Mouse (Mus musculus): ENCODE results near the gene Gm4869.

GRCm38 (mm10) chr5:140445345-140445744 is at the start of gene Gm4869:
- TF ChIP-seq POLR2A (IDR thresholded peaks at IDR 0.05; ENCODE audit: insufficient read length, low read depth) (no peak), CEBPB (IDR thresholded peaks at IDR 0.05; ENCODE audit: insufficient read depth, poor library complexity, severe bottlenecking) (no peak), MAX (IDR thresholded peaks at IDR 0.05; ENCODE audit: low read depth) (no peak), MYOG (IDR thresholded peaks at IDR 0.05; ENCODE audit: control insufficient read depth in 1 of 3, insufficient read depth in 1 of 3, insufficient read length in 2 of 3, low read depth in 2 of 3) (no peak), TCF12 (IDR thresholded peaks at IDR 0.05; ENCODE audit: insufficient read depth, poor library complexity, severe bottlenecking) (no peak), SRF (IDR thresholded peaks at IDR 0.05; ENCODE audit: control insufficient read depth, insufficient read length, low read depth) (no peak), E2F4 (IDR thresholded peaks at IDR 0.05; ENCODE audit: insufficient read depth) (no peak), POLR2AphosphoS2 (IDR thresholded peaks at IDR 0.05; ENCODE audit: insufficient read length, low read depth) (no peak), MYOD1 (IDR thresholded peaks at IDR 0.05; ENCODE audit: control insufficient read depth in 1 of 3, insufficient read length in 2 of 3, low read depth in 2 of 3) (no peak), USF1 (IDR thresholded peaks at IDR 0.05; ENCODE audit: low read depth) (no peak)
